In genomic region chr8:84814240-84814554, GRCm38 (mm10) we compare ENCODE assay signal across 15 mouse cellular contexts. TPM values are rescaled to one million over a fixed set of nuclear protein-coding genes. Genes with fewer than 3 reads are reported as not detected.
DNase-seq lines count a peak whose midpoint lies in the region; ATAC-seq and TF ChIP-seq lines count a peak whose summit lies in the region.
"Had no signal": no experiment of that assay in that cellular context is flagged by ENCODE, and none has a peak within 500 bp of the region (broad histone marks: within the 10 kb centered on the region; RNA-seq: fewer than 3 reads in every experiment).

No protein-coding gene starts in this region.

- no peak for TF ChIP-seq CTCF in forebrain, postnatal 0 days (IDR thresholded peaks at IDR 0.05; ENCODE audit: low read depth)

- no peak overlapping the region for H3K9ac ChIP-seq in embryonic facial prominence, embryonic 12.5 days
- 0 out of 2 replicates have a peak overlapping the region, but pooled peaks have one; percentile 34 for H3K9ac ChIP-seq in midbrain, embryonic 12.5 days (replicated peaks)
- no peak overlapping the region for H3K9ac ChIP-seq in midbrain, embryonic 11.5 days (ENCODE audit: low read length)
- H3K9ac ChIP-seq in forebrain, postnatal 0 days = 0 out of 2 replicates have a peak overlapping the region, but pooled peaks have one; percentile 2
- H3K9ac ChIP-seq in neural tube, embryonic 13.5 days = peak overlapping the region; percentile 53

- WGBS in embryonic facial prominence, embryonic 12.5 days = 87% methylated on average over 11 of the region's 11 CpGs
- 85% methylated on average over 11 of the region's 11 CpGs for WGBS in embryonic facial prominence, embryonic 10.5 days
- 83% methylated on average over 11 of the region's 11 CpGs for WGBS in midbrain, embryonic 12.5 days
- 89% methylated on average over 11 of the region's 11 CpGs for WGBS in midbrain, embryonic 11.5 days
- 51% methylated on average over 11 of the region's 11 CpGs for whole genome bisulfite sequencing in forebrain, postnatal 0 days
- 79% methylated on average over 11 of the region's 11 CpGs for WGBS in neural tube, embryonic 13.5 days

- H3K27me3 ChIP-seq in embryonic facial prominence, embryonic 12.5 days = peaks cover 42% of the 10 kb centered on the region
- H3K27me3 ChIP-seq in embryonic facial prominence, embryonic 10.5 days (replicated peaks; ENCODE audit: low read depth, poor library complexity, severe bottlenecking) = peaks cover 81% of the 10 kb centered on the region
- peaks cover 64% of the 10 kb centered on the region for H3K27me3 ChIP-seq in midbrain, embryonic 12.5 days
- peaks cover 29% of the 10 kb centered on the region for H3K27me3 ChIP-seq in midbrain, embryonic 11.5 days (ENCODE audit: control insufficient read depth, insufficient read depth, low read length)
- H3K27me3 ChIP-seq in forebrain, postnatal 0 days (ENCODE audit: insufficient read depth, low read length) = no peaks in the 10 kb centered on the region
- peaks cover 19% of the 10 kb centered on the region for H3K27me3 ChIP-seq in neural tube, embryonic 13.5 days

- ATAC-seq in embryonic facial prominence, embryonic 12.5 days (ENCODE audit: insufficient number of reproducible peaks, insufficient read depth, low FRiP score, low TSS enrichment) = 0 out of 2 replicates have a peak, but pooled peaks have one; percentile 28
- no peak for ATAC-seq in midbrain, embryonic 12.5 days (ENCODE audit: low FRiP score, low read depth)
- ATAC-seq in midbrain, embryonic 11.5 days (ENCODE audit: low FRiP score) = no peak
- ATAC-seq in forebrain, postnatal 0 days = peak; percentile 15
- peak; percentile 22; the same call in 1 of the 2 replicates for ATAC-seq in neural tube, embryonic 13.5 days (ENCODE audit: low read depth)

- H3K27ac ChIP-seq in embryonic facial prominence, embryonic 12.5 days = no peak overlapping the region
- H3K27ac ChIP-seq in embryonic facial prominence, embryonic 10.5 days (replicated peaks) = no peak overlapping the region
- H3K27ac ChIP-seq in midbrain, embryonic 12.5 days (replicated peaks) = 0 out of 2 replicates have a peak overlapping the region, but pooled peaks have one; percentile 10
- no peak overlapping the region for H3K27ac ChIP-seq in midbrain, embryonic 11.5 days (ENCODE audit: low read depth, low read length)
- peak overlapping the region; percentile 87 for H3K27ac ChIP-seq in forebrain, postnatal 0 days (ENCODE audit: low read depth, low read length)
- H3K27ac ChIP-seq in neural tube, embryonic 13.5 days (replicated peaks) = peak overlapping the region; percentile 83
- H3K27ac ChIP-seq: heart, embryonic 10.5 days; lung, embryonic 15.5 days had no signal

- no peaks in the 10 kb centered on the region for H3K36me3 ChIP-seq in embryonic facial prominence, embryonic 12.5 days
- no peaks in the 10 kb centered on the region for H3K36me3 ChIP-seq in embryonic facial prominence, embryonic 10.5 days (replicated peaks)
- H3K36me3 ChIP-seq in midbrain, embryonic 12.5 days = no peaks in the 10 kb centered on the region
- H3K36me3 ChIP-seq in midbrain, embryonic 11.5 days (ENCODE audit: control insufficient read depth, insufficient read depth, low read length) = no peaks in the 10 kb centered on the region
- H3K36me3 ChIP-seq in forebrain, postnatal 0 days (ENCODE audit: insufficient read depth) = no peaks in the 10 kb centered on the region
- H3K36me3 ChIP-seq in neural tube, embryonic 13.5 days = no peaks in the 10 kb centered on the region
- H3K36me3 ChIP-seq: heart, embryonic 10.5 days; lung, embryonic 15.5 days had no signal

- H3K4me2 ChIP-seq in embryonic facial prominence, embryonic 12.5 days (replicated peaks) = no peak overlapping the region
- no peak overlapping the region for H3K4me2 ChIP-seq in midbrain, embryonic 12.5 days (replicated peaks)
- no peak overlapping the region for H3K4me2 ChIP-seq in midbrain, embryonic 11.5 days
- peak overlapping the region; percentile 19 for H3K4me2 ChIP-seq in forebrain, postnatal 0 days (ENCODE audit: low read depth)
- no peak overlapping the region for H3K4me2 ChIP-seq in neural tube, embryonic 13.5 days
- H3K4me2 ChIP-seq: liver, embryonic 11.5 days; lung, embryonic 15.5 days had no signal

- H3K4me1 ChIP-seq in embryonic facial prominence, embryonic 12.5 days = peaks cover 16% of the 10 kb centered on the region
- H3K4me1 ChIP-seq in embryonic facial prominence, embryonic 10.5 days = peaks cover 20% of the 10 kb centered on the region
- peaks cover 42% of the 10 kb centered on the region for H3K4me1 ChIP-seq in midbrain, embryonic 12.5 days
- H3K4me1 ChIP-seq in midbrain, embryonic 11.5 days (ENCODE audit: control insufficient read depth, insufficient read depth, low read length) = peaks cover 13% of the 10 kb centered on the region
- H3K4me1 ChIP-seq in forebrain, postnatal 0 days (ENCODE audit: insufficient read depth) = peaks cover 14% of the 10 kb centered on the region
- peaks cover 59% of the 10 kb centered on the region for H3K4me1 ChIP-seq in neural tube, embryonic 13.5 days (replicated peaks)

- H3K9me3 ChIP-seq in embryonic facial prominence, embryonic 12.5 days = no peaks in the 10 kb centered on the region
- H3K9me3 ChIP-seq in embryonic facial prominence, embryonic 10.5 days = no peaks in the 10 kb centered on the region
- H3K9me3 ChIP-seq in midbrain, embryonic 12.5 days = no peaks in the 10 kb centered on the region
- no peaks in the 10 kb centered on the region for H3K9me3 ChIP-seq in midbrain, embryonic 11.5 days (ENCODE audit: control insufficient read depth, low read length)
- no peaks in the 10 kb centered on the region for H3K9me3 ChIP-seq in forebrain, postnatal 0 days (ENCODE audit: low read length)
- no peaks in the 10 kb centered on the region for H3K9me3 ChIP-seq in neural tube, embryonic 13.5 days
- H3K9me3 ChIP-seq: heart, embryonic 10.5 days; lung, embryonic 15.5 days had no signal

- no peak overlapping the region for H3K4me3 ChIP-seq in embryonic facial prominence, embryonic 12.5 days
- no peak overlapping the region for H3K4me3 ChIP-seq in embryonic facial prominence, embryonic 10.5 days
- H3K4me3 ChIP-seq in midbrain, embryonic 12.5 days = no peak overlapping the region
- H3K4me3 ChIP-seq in midbrain, embryonic 11.5 days (ENCODE audit: low read depth, low read length) = no peak overlapping the region
- no peak overlapping the region for H3K4me3 ChIP-seq in forebrain, postnatal 0 days (ENCODE audit: low read depth, low read length)
- no peak overlapping the region for H3K4me3 ChIP-seq in neural tube, embryonic 13.5 days
- H3K4me3 ChIP-seq: heart, embryonic 10.5 days; lung, embryonic 15.5 days had no signal

- DNase-seq in embryonic facial prominence, embryonic 10.5 days (ENCODE audit: low spot score) = no peak
- DNase-seq in midbrain, embryonic 11.5 days (ENCODE audit: low spot score, missing footprints) = no peak
- peak; percentile 63 for DNase-seq in forebrain, postnatal 0 days
- DNase-seq in B cell, adult 2 months = no peak
- no peak for DNase-seq in spleen, postnatal 36 days (ENCODE audit: low spot score in 2 of 2)
- DNase-seq: heart, postnatal 4 days; kidney, adult 18-20 months; kidney, postnatal 25 days; thymus, postnatal 25 days had no signal

RNA-seq across cellular contexts. Expression of gene Dand5, which starts 8.4 kb away (rescaled TPM):
- 5.3 and 5.5 TPM in 2 replicates for polyA plus RNA-seq in embryonic facial prominence, embryonic 12.5 days (2016; fragmentation: Nextera tagmentation; extraction: Ambion mirVana)
- polyA plus RNA-seq in embryonic facial prominence, embryonic 10.5 days (2016; fragmentation: Nextera tagmentation; extraction: Ambion mirVana) = 2.8 and 3.0 TPM in 2 replicates
- polyA plus RNA-seq in midbrain, embryonic 12.5 days (2016; fragmentation: Nextera tagmentation; extraction: Ambion mirVana) = 5.0 and 6.1 TPM in 2 replicates
- 3.9 and 4.6 TPM in 2 replicates for polyA plus RNA-seq in midbrain, embryonic 11.5 days (2014; fragmentation: Nextera tagmentation; extraction: Ambion mirVana)
- 4.7 and 6.9 TPM in 2 replicates for total RNA-seq in forebrain, postnatal 0 days (2014; rRNA removed)
- 8.2 and 10.0 TPM in 2 replicates for polyA plus RNA-seq in forebrain, postnatal 0 days (2015; fragmentation: Nextera tagmentation; extraction: Ambion mirVana)
- polyA plus RNA-seq in neural tube, embryonic 13.5 days (2015; fragmentation: Nextera tagmentation; extraction: Ambion mirVana) = 12.3 and 12.8 TPM in 2 replicates

RNA-seq across cellular contexts. Expression of gene Nfix, which starts 14.1 kb away (rescaled TPM):
- 18.4 and 21.2 TPM in 2 replicates for polyA plus RNA-seq in embryonic facial prominence, embryonic 12.5 days (2016; fragmentation: Nextera tagmentation; extraction: Ambion mirVana)
- 0.29 and 0.77 TPM in 2 replicates for polyA plus RNA-seq in embryonic facial prominence, embryonic 10.5 days (2016; fragmentation: Nextera tagmentation; extraction: Ambion mirVana)
- 6.6 and 8.5 TPM in 2 replicates for polyA plus RNA-seq in midbrain, embryonic 12.5 days (2016; fragmentation: Nextera tagmentation; extraction: Ambion mirVana)
- polyA plus RNA-seq in midbrain, embryonic 11.5 days (2014; fragmentation: Nextera tagmentation; extraction: Ambion mirVana) = 2.2 and 2.5 TPM in 2 replicates
- 111 and 116 TPM in 2 replicates for total RNA-seq in forebrain, postnatal 0 days (2014; rRNA removed)
- 347 and 376 TPM in 2 replicates for polyA plus RNA-seq in forebrain, postnatal 0 days (2015; fragmentation: Nextera tagmentation; extraction: Ambion mirVana)
- 28.7 and 34.4 TPM in 2 replicates for polyA plus RNA-seq in neural tube, embryonic 13.5 days (2015; fragmentation: Nextera tagmentation; extraction: Ambion mirVana)

RNA-seq across cellular contexts. Expression of gene Gadd45gip1, which starts 17.1 kb away (rescaled TPM):
- polyA plus RNA-seq in embryonic facial prominence, embryonic 12.5 days (2016; fragmentation: Nextera tagmentation; extraction: Ambion mirVana) = 46.7 and 46.8 TPM in 2 replicates
- 45.2 and 47.3 TPM in 2 replicates for polyA plus RNA-seq in embryonic facial prominence, embryonic 10.5 days (2016; fragmentation: Nextera tagmentation; extraction: Ambion mirVana)
- polyA plus RNA-seq in midbrain, embryonic 12.5 days (2016; fragmentation: Nextera tagmentation; extraction: Ambion mirVana) = 36.1 and 36.6 TPM in 2 replicates
- 37.3 and 37.8 TPM in 2 replicates for polyA plus RNA-seq in midbrain, embryonic 11.5 days (2014; fragmentation: Nextera tagmentation; extraction: Ambion mirVana)
- total RNA-seq in forebrain, postnatal 0 days (2014; rRNA removed) = 24.7 and 28.7 TPM in 2 replicates
- 36.7 and 40.8 TPM in 2 replicates for polyA plus RNA-seq in forebrain, postnatal 0 days (2015; fragmentation: Nextera tagmentation; extraction: Ambion mirVana)
- polyA plus RNA-seq in neural tube, embryonic 13.5 days (2015; fragmentation: Nextera tagmentation; extraction: Ambion mirVana) = 35.1 and 39.8 TPM in 2 replicates

RNA-seq across cellular contexts. Expression of gene Rad23a, which starts 26.3 kb away (rescaled TPM):
- 96.0 TPM in 2 replicates for polyA plus RNA-seq in embryonic facial prominence, embryonic 12.5 days (2016; fragmentation: Nextera tagmentation; extraction: Ambion mirVana)
- polyA plus RNA-seq in embryonic facial prominence, embryonic 10.5 days (2016; fragmentation: Nextera tagmentation; extraction: Ambion mirVana) = 112 and 122 TPM in 2 replicates
- polyA plus RNA-seq in midbrain, embryonic 12.5 days (2016; fragmentation: Nextera tagmentation; extraction: Ambion mirVana) = 104 and 110 TPM in 2 replicates
- polyA plus RNA-seq in midbrain, embryonic 11.5 days (2014; fragmentation: Nextera tagmentation; extraction: Ambion mirVana) = 87.7 and 100 TPM in 2 replicates
- total RNA-seq in forebrain, postnatal 0 days (2014; rRNA removed) = 32.2 and 55.3 TPM in 2 replicates
- 63.5 and 77.4 TPM in 2 replicates for polyA plus RNA-seq in forebrain, postnatal 0 days (2015; fragmentation: Nextera tagmentation; extraction: Ambion mirVana)
- polyA plus RNA-seq in neural tube, embryonic 13.5 days (2015; fragmentation: Nextera tagmentation; extraction: Ambion mirVana) = 69.9 and 74.2 TPM in 2 replicates

RNA-seq across cellular contexts. Expression of gene Calr, which starts 32.5 kb away (rescaled TPM):
- polyA plus RNA-seq in embryonic facial prominence, embryonic 12.5 days (2016; fragmentation: Nextera tagmentation; extraction: Ambion mirVana) = 919 and 944 TPM in 2 replicates
- polyA plus RNA-seq in embryonic facial prominence, embryonic 10.5 days (2016; fragmentation: Nextera tagmentation; extraction: Ambion mirVana) = 758 and 801 TPM in 2 replicates
- 640 and 681 TPM in 2 replicates for polyA plus RNA-seq in midbrain, embryonic 12.5 days (2016; fragmentation: Nextera tagmentation; extraction: Ambion mirVana)
- polyA plus RNA-seq in midbrain, embryonic 11.5 days (2014; fragmentation: Nextera tagmentation; extraction: Ambion mirVana) = 708 and 747 TPM in 2 replicates
- 470 and 505 TPM in 2 replicates for total RNA-seq in forebrain, postnatal 0 days (2014; rRNA removed)
- 354 and 405 TPM in 2 replicates for polyA plus RNA-seq in forebrain, postnatal 0 days (2015; fragmentation: Nextera tagmentation; extraction: Ambion mirVana)
- 766 and 971 TPM in 2 replicates for polyA plus RNA-seq in neural tube, embryonic 13.5 days (2015; fragmentation: Nextera tagmentation; extraction: Ambion mirVana)

Comparison
In these comparisons a context has a peak if more than half of its experiments do, and no peak if none do; other contexts are left out.
1. H3K27ac ChIP-seq: peak in midbrain, embryonic 12.5 days (single experiment), forebrain, postnatal 0 days (single experiment) and neural tube, embryonic 13.5 days (single experiment); none in embryonic facial prominence, embryonic 12.5 days (single experiment), embryonic facial prominence, embryonic 10.5 days (single experiment) and midbrain, embryonic 11.5 days (single experiment).
2. H3K9ac ChIP-seq: peak in midbrain, embryonic 12.5 days (single experiment), forebrain, postnatal 0 days (single experiment) and neural tube, embryonic 13.5 days (single experiment); none in embryonic facial prominence, embryonic 12.5 days (single experiment) and midbrain, embryonic 11.5 days (single experiment).
3. ATAC-seq: peak in embryonic facial prominence, embryonic 12.5 days (single experiment), forebrain, postnatal 0 days (single experiment) and neural tube, embryonic 13.5 days (single experiment); none in midbrain, embryonic 12.5 days (single experiment) and midbrain, embryonic 11.5 days (single experiment).